Mouse (Mus musculus) embryonic stem cell, embryonic (primary cell): ENCODE data around the gene Trim3.

ENCODE experiments used
- CTCF ChIA-PET, 4 experiments: fragments of 300-600 bp in 2 of 4; fragments of 350-600 bp in 2 of 4; sonication (Branson Sonifier 250); formaldehyde crosslinking; loops; one replicate each; lab custom pipeline; 2022; ENCODE audit warnings: inconsistent platforms in 2 of 4; lab: Charles Lee
- POLR2A ChIA-PET, 4 experiments: fragments of 300-600 bp in 2 of 4; fragments of 350-600 bp in 2 of 4; sonication (Branson Sonifier 250); formaldehyde crosslinking; loops; one replicate each; lab custom pipeline; 2022; ENCODE audit warnings: antibody characterized with exemption in 4 of 4, inconsistent platforms in 1 of 4; lab: Charles Lee

The Trim3 gene

DNA sequence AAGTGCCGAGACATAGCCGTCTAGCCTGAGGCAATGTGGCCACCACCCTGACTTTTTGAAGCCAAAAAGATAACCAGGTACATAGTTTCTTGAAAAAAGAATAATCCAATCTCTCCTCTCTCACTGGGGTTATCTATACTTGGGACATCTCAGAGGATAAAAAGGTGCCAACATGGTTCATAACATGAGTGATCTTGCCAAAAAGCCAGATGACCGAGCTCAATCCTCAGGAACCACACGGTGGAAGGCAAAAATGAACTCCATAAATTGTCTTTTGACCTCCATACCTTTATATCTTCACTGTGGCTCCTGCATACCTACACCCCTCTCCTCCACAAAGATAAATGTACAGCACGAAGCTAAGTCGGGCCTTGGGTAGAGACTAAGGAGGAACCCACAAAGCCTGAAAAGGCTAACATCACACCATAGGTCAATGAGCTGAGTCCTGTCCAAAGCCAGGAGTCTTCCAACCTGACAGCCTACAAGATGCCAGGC, 55.9 kb downstream of the Trim3 start:
- ChIA-PET POLR2A (no interaction called here), CTCF (no interaction called here)

DNA sequence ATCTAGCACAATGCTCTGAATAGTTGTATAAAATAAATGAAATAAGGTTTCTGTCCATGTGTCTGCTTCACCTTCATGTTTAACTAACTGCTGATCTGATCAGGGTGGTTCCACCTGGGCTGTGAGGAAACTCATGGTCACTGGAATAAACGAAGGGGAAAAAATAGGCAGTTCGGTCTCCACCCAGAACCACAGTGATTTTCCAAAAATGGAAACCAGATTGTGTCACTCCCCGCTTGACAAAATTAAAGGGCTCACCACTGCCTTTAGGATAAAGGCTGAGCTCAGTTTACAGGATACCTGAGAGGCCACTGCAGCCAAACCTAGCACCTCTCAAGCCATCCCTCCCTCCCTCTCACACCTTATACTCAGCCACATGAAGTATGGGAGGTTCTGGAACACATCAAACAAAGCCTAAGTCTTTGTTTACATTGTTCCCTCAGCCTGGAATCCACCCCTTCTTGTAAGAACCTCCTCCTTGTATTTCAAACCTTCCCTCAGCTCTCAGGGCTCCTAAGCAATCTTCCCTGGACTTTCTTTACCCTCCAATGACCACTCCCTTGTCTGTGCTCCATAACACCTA, 57.1 kb downstream of the Trim3 start:
- POLR2A ChIA-PET, result interaction anchor here in 1 of 4 experiments (1.6 kb wide), 1 partner anchor 14 kb away, joined by 5 read pairs; no protein-coding TSS in a partner anchor
- CTCF ChIA-PET, result no interaction called here

- CTCF ChIA-PET, result no interaction called here
- POLR2A ChIA-PET, result interaction anchor here in 1 of 4 experiments (1.4 kb wide), 1 partner anchor 13 kb away, joined by 3 read pairs; no protein-coding TSS in a partner anchor
These were observed 58.8 kb downstream of the Trim3 start for GRCm38 (mm10) chr7:105574537-105574936.

DNA sequence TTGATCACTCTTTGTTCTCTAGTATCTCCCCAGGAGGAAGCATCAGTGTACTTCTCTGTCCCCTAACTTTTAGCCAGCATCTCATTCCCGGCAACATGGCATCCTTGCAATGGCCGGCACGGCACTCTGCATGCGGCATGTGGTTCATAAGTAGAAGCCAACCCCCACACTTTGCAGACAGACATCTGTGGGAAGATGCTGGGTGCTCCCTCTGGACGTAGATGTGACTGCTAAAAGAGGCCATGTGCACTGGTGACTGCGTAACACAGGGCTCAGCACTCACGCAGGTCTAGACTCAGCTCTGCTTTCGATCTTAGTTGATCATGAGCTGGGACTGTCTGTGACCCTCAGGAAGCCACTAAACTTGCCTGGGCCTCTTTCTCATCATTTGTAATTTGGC, 60.4 kb downstream of the Trim3 start:
- POLR2A ChIA-PET, result interaction anchor here in 1 of 4 experiments (0.6 kb wide), 1 partner anchor 8 kb away, joined by 3 read pairs; no protein-coding TSS in a partner anchor
- CTCF ChIA-PET, result interaction anchor here in 1 of 4 experiments (0.6 kb wide), 1 partner anchor 477 kb away, joined by 3 read pairs; no protein-coding TSS in a partner anchor

GRCm38 (mm10) chr7:105570756-105571155, 62.6 kb downstream of the Trim3 start:
- POLR2A ChIA-PET, result interaction anchor here in 2 of 4 experiments (1.1 to 1.6 kb wide), 3 partner anchors 9 to 11 kb away, joined by 3 to 4 read pairs (median 3); partner anchors contain the start of gene Apbb1 (in 1 of the 2)
- CTCF ChIA-PET, result no interaction called here

- CTCF ChIA-PET, result interaction anchor here in 2 of 4 experiments (0.7 to 0.9 kb wide), 3 partner anchors 16 to 618 kb away, joined by 3 to 9 read pairs (median 4); partner anchors contain the start of gene Smpd1 (in 1 of the 2)
- POLR2A ChIA-PET, result interaction anchor here in 3 of 4 experiments (0.5 to 2.0 kb wide), 7 partner anchors 11 to 70 kb away, joined by 3 to 12 read pairs (median 3); partner anchors contain the start of genes Apbb1 (in 2 of the 3), Arfip2 (in 1 of the 3), Gm45799 (in 1 of the 3) and Smpd1 (in 1 of the 3)
These were observed 63.6 kb downstream of the Trim3 start for GRCm38 (mm10) chr7:105569512-105570496.

DNA sequence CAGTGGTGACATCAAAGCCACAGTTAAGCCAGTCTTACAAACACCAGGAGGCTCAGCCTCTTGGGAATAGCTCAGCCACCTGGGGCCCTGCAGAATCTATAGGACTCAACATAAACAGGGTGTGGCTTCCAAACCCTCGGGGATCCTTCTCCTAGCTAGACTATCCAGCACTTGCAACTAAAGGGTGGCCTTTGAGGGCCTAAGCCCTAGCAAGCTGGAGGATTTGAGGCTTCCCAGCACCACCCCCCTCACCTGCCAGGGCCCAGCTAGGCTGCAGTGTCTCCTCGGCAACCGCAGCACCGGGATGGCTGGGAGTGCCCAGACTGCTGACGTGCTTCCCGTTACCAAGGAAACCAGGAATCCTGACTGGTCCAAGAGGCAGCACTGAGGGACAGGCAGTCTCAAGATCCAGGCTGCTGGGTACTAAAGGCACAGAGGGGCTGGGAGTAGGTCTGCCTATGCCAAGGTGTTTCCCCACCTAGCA, 64.3 kb downstream of the Trim3 start:
- POLR2A ChIA-PET, result interaction anchor here in 3 of 4 experiments (0.5 to 2.0 kb wide), 9 partner anchors 12 to 183 kb away, joined by 3 to 12 read pairs (median 4); partner anchors contain the start of genes Apbb1 (in 2 of the 3), Arfip2 (in 1 of the 3), Gm45799 (in 1 of the 3) and Smpd1 (in 1 of the 3)
- CTCF ChIA-PET, result interaction anchor here in 2 of 4 experiments (0.7 to 0.9 kb wide), 2 partner anchors 15 to 617 kb away, joined by 3 to 4 read pairs; partner anchors contain the start of gene Smpd1 (in 1 of the 2)

DNA sequence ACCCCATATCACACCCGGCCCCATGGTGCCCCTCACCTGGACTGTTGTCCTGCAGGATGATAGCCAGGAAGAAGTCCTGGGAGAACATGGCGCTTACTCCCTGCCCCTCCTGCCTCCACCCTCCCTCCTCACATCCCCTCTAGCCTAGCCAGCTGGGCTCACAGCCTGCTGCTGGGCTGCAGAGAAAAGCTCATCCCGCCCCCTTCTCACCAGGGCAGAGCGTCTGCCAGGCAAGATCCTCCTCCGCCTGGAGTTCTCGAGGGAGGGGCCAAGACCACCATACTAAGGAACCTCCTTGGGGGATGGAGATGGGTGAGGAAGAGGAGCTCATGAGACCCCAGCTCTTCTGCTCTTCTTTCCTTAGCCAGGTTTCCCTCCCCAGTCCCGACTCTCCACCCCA, 64.8 kb downstream of the Trim3 start:
- CTCF ChIA-PET, result no interaction called here
- POLR2A ChIA-PET, result interaction anchor here in 3 of 4 experiments (0.6 to 2.0 kb wide), 7 partner anchors 12 to 184 kb away, joined by 3 to 12 read pairs (median 4); partner anchors contain the start of genes Apbb1 (in 2 of the 3), Arfip2 (in 1 of the 3), Gm45799 (in 1 of the 3) and Smpd1 (in 1 of the 3)

GRCm38 (mm10) chr7:105565071-105565836, 68.1 kb downstream of the Trim3 start:
- ChIA-PET CTCF (no interaction called here), POLR2A (interaction anchor here in 2 of 4 experiments (1.0 to 1.8 kb wide), 5 partner anchors 11 to 179 kb away, joined by 3 to 4 read pairs (median 4); partner anchors contain the start of genes Smpd1 (in 2 of the 2), Apbb1 (in 1 of the 2) and Taf10 (in 1 of the 2))

- ChIA-PET CTCF (interaction anchor here in 1 of 4 experiments (0.8 kb wide), 1 partner anchor 8 kb away, joined by 3 read pairs; no protein-coding TSS in a partner anchor), POLR2A (interaction anchor here in 1 of 4 experiments (1.2 kb wide), 2 partner anchors 9 to 70 kb away, joined by 3 to 4 read pairs; partner anchors contain the start of gene Smpd1)
These were observed 70.0 kb downstream of the Trim3 start for GRCm38 (mm10) chr7:105563367-105563766.

GRCm38 (mm10) chr7:105562317-105562716, 71.1 kb downstream of the Trim3 start:
- CTCF ChIA-PET, result interaction anchor here in 1 of 4 experiments (0.6 kb wide), 1 partner anchor 97 kb away, joined by 3 read pairs; no protein-coding TSS in a partner anchor
- POLR2A ChIA-PET, result interaction anchor here in 2 of 4 experiments (0.7 to 1.3 kb wide), 2 partner anchors 8 to 190 kb away, joined by 3 to 4 read pairs; partner anchors contain the start of genes Smpd1 (in 1 of the 2) and Tpp1 (in 1 of the 2)

DNA sequence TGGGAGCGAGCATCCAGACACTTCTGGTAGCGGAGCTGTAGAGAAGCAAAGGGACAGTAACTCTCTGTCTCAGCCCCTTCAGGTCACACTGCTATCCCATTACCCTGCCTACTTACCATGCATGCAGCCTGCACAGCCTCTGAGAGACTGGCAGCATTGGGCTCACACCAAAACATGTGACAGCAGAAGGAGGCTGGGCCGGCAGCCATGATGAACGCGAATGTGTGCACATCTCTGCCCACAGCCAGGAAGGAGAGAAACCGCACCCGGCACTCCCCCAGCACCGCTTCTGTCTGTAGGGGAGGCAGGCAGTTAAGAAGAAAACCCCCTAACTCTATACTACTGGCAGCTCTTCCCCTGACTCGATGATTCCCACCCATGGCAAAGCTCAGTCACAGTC, 74.4 kb downstream of the Trim3 start:
- CTCF ChIA-PET, result no interaction called here
- POLR2A ChIA-PET, result no interaction called here

DNA sequence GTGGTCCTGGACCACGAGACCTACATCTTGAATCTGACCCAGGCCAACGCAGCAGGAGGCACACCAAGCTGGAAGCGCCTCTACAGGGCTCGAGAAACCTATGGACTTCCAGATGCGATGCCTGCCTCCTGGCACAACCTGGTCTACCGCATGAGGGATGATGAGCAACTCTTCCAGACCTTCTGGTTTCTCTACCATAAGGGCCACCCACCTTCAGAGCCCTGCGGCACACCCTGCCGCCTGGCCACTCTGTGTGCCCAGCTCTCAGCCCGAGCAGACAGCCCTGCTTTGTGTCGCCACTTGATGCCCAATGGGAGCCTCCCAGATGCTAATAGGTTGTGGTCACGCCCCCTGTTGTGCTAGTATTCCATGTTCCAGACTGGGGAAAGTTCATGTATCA, 75.7 kb downstream of the Trim3 start:
- ChIA-PET POLR2A (interaction anchor here in 1 of 4 experiments (1.4 kb wide), 1 partner anchor 23 kb away, joined by 3 read pairs; the partner anchor contains the start of gene Apbb1), CTCF (interaction anchor here in 1 of 4 experiments (0.7 kb wide), 1 partner anchor 187 kb away, joined by 3 read pairs; the partner anchor contains the start of gene Taf10)

GRCm38 (mm10) chr7:105556406-105556805, 77.0 kb downstream of the Trim3 start:
- POLR2A ChIA-PET, result interaction anchor here in 1 of 4 experiments (1.4 kb wide), 1 partner anchor 25 kb away, joined by 3 read pairs; the partner anchor contains the start of gene Apbb1
- CTCF ChIA-PET, result interaction anchor here in 1 of 4 experiments (1.4 kb wide), 1 partner anchor 62 kb away, joined by 3 read pairs; no protein-coding TSS in a partner anchor

- ChIA-PET POLR2A (interaction anchor here in 2 of 4 experiments (1.9 to 2.5 kb wide), 4 partner anchors 25 to 95 kb away, joined by 6 to 19 read pairs (median 12); partner anchors contain the start of genes Arfip2 (in 2 of the 2), Gm45799 (in 2 of the 2), Timm10b (in 2 of the 2) and Apbb1 (in 1 of the 2)), CTCF (interaction anchor here in 1 of 4 experiments (0.5 to 1.4 kb wide), 2 partner anchors 62 to 172 kb away, joined by 3 to 4 read pairs; no protein-coding TSS in a partner anchor)
These were observed 77.8 kb downstream of the Trim3 start for GRCm38 (mm10) chr7:105555571-105555970.
